Mouse (Mus musculus): ENCODE data around the gene Crmp1.
A peak's percentile ranks its signal among the peaks of the same experiment; 100 is the strongest.

GRCm38 (mm10) chr5:37312980-37313722 lies 71.4 kb downstream of the Crmp1 start:
- TF ChIP-seq UBTF (IDR thresholded peaks at IDR 0.05; ENCODE audit: low read depth, low read length) (no peak), CTCF (conservative IDR thresholded peaks at IDR 0.05 in 1 of 2, IDR thresholded peaks at IDR 0.05 in 1 of 2; ENCODE audit: low read depth in 2 of 2, low read length in 2 of 2) (no peak), JUND (conservative IDR thresholded peaks at IDR 0.05; ENCODE audit: low read depth, low read length) (no peak), CHD2 (IDR thresholded peaks at IDR 0.05; ENCODE audit: low read length) (no peak), MAX (IDR thresholded peaks at IDR 0.05; ENCODE audit: low read length) (no peak), ZMIZ1 (IDR thresholded peaks at IDR 0.05; ENCODE audit: low read depth, low read length) (no peak), MXI1 (IDR thresholded peaks at IDR 0.05; ENCODE audit: low read depth, low read length) (peak; percentile 63; the same call in 1 of the 2 replicates), EP300 (IDR thresholded peaks at IDR 0.05; ENCODE audit: low read length) (peak; percentile 94), USF1 (IDR thresholded peaks at IDR 0.05; ENCODE audit: low read depth, low read length) (no peak), ZNF384 (IDR thresholded peaks at IDR 0.05; ENCODE audit: low read depth, low read length) (no peak), POLR2A (IDR thresholded peaks at IDR 0.05; ENCODE audit: low read depth, low read length) (no peak)

All from CH12.LX (cell line).